Mouse (Mus musculus) kidney, embryonic 15.5 days (tissue): ENCODE data around the gene Cryaa. TPM values are rescaled to one million over a fixed set of nuclear protein-coding genes. Genes with fewer than 3 reads are reported as not detected.
"Not testable (repeated sequence)": the region's sequence is repeated elsewhere in the genome, so short reads cannot be mapped to it uniquely, and the experiment has no call there.

Source experiments
- ATAC-seq: fragments of 200-750 bp; cut with Nextera tagmentation; replicated peaks from 2 replicates; pipeline ENCODE4 v1.8.0; 2017; ENCODE audit warnings: moderate TSS enrichment; ENCODE audit not compliant: low FRiP score
- H3K27ac ChIP-seq: fragments of 300-500 bp; sonication (generic); 2 replicates; pipeline ENCODE4 v1.5.1; 2015; ENCODE audit warnings: mild to moderate bottlenecking, inconsistent platforms
- H3K27me3 ChIP-seq: fragments of 300-500 bp; sonication (generic); 2 replicates; pipeline ENCODE4 v1.6.1; 2015; ENCODE audit warnings: inconsistent platforms
- H3K36me3 ChIP-seq: fragments of 300-500 bp; sonication (generic); 2 replicates; pipeline ENCODE4 v1.6.1; 2015; ENCODE audit warnings: inconsistent platforms
- H3K4me1 ChIP-seq: fragments of 300-500 bp; sonication (generic); 2 replicates; pipeline ENCODE4 v1.6.1; 2015; ENCODE audit warnings: inconsistent platforms
- H3K4me2 ChIP-seq: fragments of 300-500 bp; sonication (generic); 2 replicates; pipeline ENCODE4 v1.6.1; 2015; ENCODE audit warnings: moderate library complexity, mild to moderate bottlenecking, inconsistent platforms
- H3K4me3 ChIP-seq: fragments of 300-500 bp; sonication (generic); replicated peaks from 2 replicates; pipeline ENCODE4 v1.5.1; 2015; ENCODE audit warnings: mild to moderate bottlenecking, inconsistent platforms
- H3K9ac ChIP-seq: fragments of 300-500 bp; sonication (generic); 2 replicates; pipeline ENCODE4 v1.6.1; 2015; ENCODE audit warnings: mild to moderate bottlenecking, inconsistent platforms
- H3K9me3 ChIP-seq: fragments of 300-500 bp; sonication (generic); replicated peaks from 2 replicates; pipeline ENCODE4 v1.6.1; 2016; ENCODE audit warnings: inconsistent platforms
- WGBS: fragments of 180-500 bp; shearing (Covaris S2); methylation state at CpG from one replicate; pipeline ENCODE4 v1.1.7; 2015; ENCODE audit warnings: mixed read lengths; 5-methylcytosine and 5-hydroxymethylcytosine counted together
- polyA plus RNA-seq: library from polyadenylated mRNA; unstranded; fragments of >200 nt; fragmentation: Nextera tagmentation; extraction: Ambion mirVana; gene quantifications from 2 replicates; pipeline ENCODE4 v1.2.1, GENCODE M21; 2015

Cryaa gene
- polyA plus RNA-seq, 1 experiment from 2014 or later = 0.38 TPM

- WGBS = 3% methylated on average over 20 of the region's 20 CpGs
Observed at GRCm38 (mm10) chr17:31693330-31694022, 15.9 kb downstream of the Cryaa start.

DNA sequence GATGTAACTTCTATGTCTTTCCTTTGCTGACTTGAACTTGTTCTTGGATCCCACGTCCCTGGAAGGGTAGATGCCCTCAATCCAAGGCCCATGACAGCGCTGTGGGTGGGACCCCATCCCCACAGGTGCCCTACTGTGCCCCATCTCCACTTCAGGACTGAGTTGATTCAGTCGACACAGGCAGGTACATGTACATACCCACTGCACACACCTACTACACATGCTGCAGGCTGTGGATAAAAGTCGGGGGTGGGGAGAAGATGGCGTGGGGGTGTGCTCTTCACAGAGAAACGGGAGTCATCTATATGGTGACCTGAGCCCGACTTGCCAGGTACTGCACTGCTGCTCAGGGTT lies 16.4 kb downstream of the Cryaa start:
- H3K27ac ChIP-seq = no peak overlapping the region
- no peak overlapping the region for H3K9ac ChIP-seq

More at GRCm38 (mm10) chr17:31693330-31694022, 15.9 kb downstream of the Cryaa start:
- H3K4me3 ChIP-seq = peak overlapping the region; percentile 14
- H3K9me3 ChIP-seq = no peaks in the 10 kb centered on the region
- peak; percentile 61 for ATAC-seq
- peaks cover 20% of the 10 kb centered on the region for H3K4me1 ChIP-seq
- peak overlapping the region; percentile 52 for H3K4me2 ChIP-seq
- no peaks in the 10 kb centered on the region for H3K36me3 ChIP-seq
- 0 out of 2 replicates have a peak, but pooled peaks cover 4% of the 10 kb centered on the region for H3K27me3 ChIP-seq
- H3K27ac ChIP-seq = no peak overlapping the region
- no peak overlapping the region for H3K9ac ChIP-seq

DNA sequence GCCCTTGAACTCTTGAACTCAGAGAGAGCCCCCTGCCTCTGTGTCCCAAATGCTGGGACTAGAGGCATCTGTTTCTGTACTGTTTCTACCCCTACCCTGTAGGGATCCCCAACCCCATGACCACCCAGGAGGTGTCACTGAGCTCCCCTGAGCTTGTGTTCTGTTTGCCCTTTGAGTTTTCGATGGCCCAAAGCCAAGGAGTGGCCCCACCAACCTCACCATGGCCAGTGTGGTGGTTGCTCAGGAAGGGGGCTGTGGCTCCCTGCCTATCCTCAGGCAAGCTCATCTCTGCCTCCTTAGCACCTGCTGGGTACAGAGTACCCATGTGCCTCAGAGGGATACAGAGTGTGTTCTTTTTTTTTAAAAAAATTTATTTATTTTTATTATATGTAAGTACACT lies 17.3 kb downstream of the Cryaa start:
- no peak for ATAC-seq
- H3K36me3 ChIP-seq = no peaks in the 10 kb centered on the region
- no peaks in the 10 kb centered on the region for H3K9me3 ChIP-seq
- H3K9ac ChIP-seq = no peak overlapping the region
- no peak overlapping the region for H3K4me3 ChIP-seq
- H3K27me3 ChIP-seq = 0 out of 2 replicates have a peak, but pooled peaks cover 4% of the 10 kb centered on the region
- H3K4me1 ChIP-seq = peaks cover 20% of the 10 kb centered on the region
- no peak overlapping the region for H3K4me2 ChIP-seq
- 84% methylated on average over 1 of the region's 1 CpGs for WGBS
- H3K27ac ChIP-seq = no peak overlapping the region

More for the DNA sequence above, 16.4 kb downstream of the Cryaa start:
- Histone ChIP-seq H3K27me3 (0 out of 2 replicates have a peak, but pooled peaks cover 4% of the 10 kb centered on the region), H3K4me3 (no peak overlapping the region), H3K4me1 (peaks cover 20% of the 10 kb centered on the region), H3K4me2 (no peak overlapping the region), H3K9me3 (no peaks in the 10 kb centered on the region), H3K36me3 (no peaks in the 10 kb centered on the region)
- 62% methylated on average over 7 of the region's 7 CpGs for WGBS
- 0 out of 2 replicates have a peak, but pooled peaks have one; percentile 34 for ATAC-seq

GRCm38 (mm10) chr17:31695356-31695755 lies 17.7 kb downstream of the Cryaa start:
- peaks cover 20% of the 10 kb centered on the region for H3K4me1 ChIP-seq
- H3K4me3 ChIP-seq, H3K4me2 ChIP-seq, H3K27me3 ChIP-seq, H3K9ac ChIP-seq, H3K36me3 ChIP-seq, ATAC-seq, H3K27ac ChIP-seq, H3K9me3 ChIP-seq: not testable (repeated sequence)
- WGBS = 81% methylated on average over 7 of the region's 7 CpGs

DNA sequence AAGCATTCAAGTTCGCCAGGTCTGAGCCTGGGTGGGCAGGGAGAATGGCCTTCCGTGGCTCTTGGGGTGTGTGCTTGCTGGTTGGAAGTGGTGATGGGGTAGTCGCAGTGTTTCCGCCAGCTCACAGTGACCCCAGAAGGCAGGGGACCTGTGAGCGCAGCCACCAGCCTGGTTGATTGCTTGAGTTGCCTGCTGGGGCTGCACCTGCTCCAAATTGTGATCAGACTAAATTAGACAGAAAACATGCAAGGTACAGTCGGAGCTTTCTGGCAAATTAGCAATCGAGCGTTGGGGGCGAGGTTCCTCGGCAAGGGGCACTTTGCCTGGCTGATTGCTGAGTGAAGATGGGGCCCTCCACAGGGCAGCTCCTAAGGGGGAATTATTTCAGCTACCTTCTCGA lies 20.7 kb downstream of the Cryaa start:
- H3K27ac ChIP-seq = no peak overlapping the region
- H3K4me1 ChIP-seq = peaks cover 12% of the 10 kb centered on the region
- no peaks in the 10 kb centered on the region for H3K9me3 ChIP-seq
- no peaks in the 10 kb centered on the region for H3K27me3 ChIP-seq
- H3K4me2 ChIP-seq = no peak overlapping the region
- ATAC-seq = no peak
- no peak overlapping the region for H3K4me3 ChIP-seq
- H3K9ac ChIP-seq = no peak overlapping the region
- H3K36me3 ChIP-seq = no peaks in the 10 kb centered on the region
- 68% methylated on average over 11 of the region's 11 CpGs for WGBS

- H3K9ac ChIP-seq = no peak overlapping the region
- 64% methylated on average over 6 of the region's 6 CpGs for WGBS
- no peak overlapping the region for H3K4me3 ChIP-seq
- no peak overlapping the region for H3K4me2 ChIP-seq
- no peaks in the 10 kb centered on the region for H3K9me3 ChIP-seq
- no peaks in the 10 kb centered on the region for H3K27me3 ChIP-seq
- H3K4me1 ChIP-seq = peaks cover 4% of the 10 kb centered on the region; the same call in 1 of the 2 replicates
- no peaks in the 10 kb centered on the region for H3K36me3 ChIP-seq
- H3K27ac ChIP-seq = no peak overlapping the region
- ATAC-seq = no peak
Observed at GRCm38 (mm10) chr17:31703276-31703980, 25.8 kb downstream of the Cryaa start.

- H3K27ac ChIP-seq = no peak overlapping the region
- peaks cover 6% of the 10 kb centered on the region; the same call in 1 of the 2 replicates for H3K4me1 ChIP-seq
- no peak overlapping the region for H3K4me2 ChIP-seq
- no peak overlapping the region for H3K4me3 ChIP-seq
- no peaks in the 10 kb centered on the region for H3K27me3 ChIP-seq
- no peak for ATAC-seq
- no peaks in the 10 kb centered on the region for H3K36me3 ChIP-seq
- WGBS = 57% methylated on average over 20 of the region's 20 CpGs
- no peak overlapping the region for H3K9ac ChIP-seq
- H3K9me3 ChIP-seq = no peaks in the 10 kb centered on the region
Observed at GRCm38 (mm10) chr17:31705271-31706020, 27.8 kb downstream of the Cryaa start.

GRCm38 (mm10) chr17:31709121-31709741 lies 31.6 kb downstream of the Cryaa start:
- Histone ChIP-seq H3K36me3 (no peaks in the 10 kb centered on the region), H3K4me1 (peaks cover 8% of the 10 kb centered on the region; the same call in 1 of the 2 replicates), H3K9me3 (no peaks in the 10 kb centered on the region), H3K4me2 (no peak overlapping the region), H3K4me3 (no peak overlapping the region), H3K9ac (no peak overlapping the region), H3K27ac (no peak overlapping the region), H3K27me3 (no peaks in the 10 kb centered on the region)
- ATAC-seq = no peak
- WGBS = 56% methylated on average over 7 of the region's 7 CpGs

- H3K4me1 ChIP-seq = peaks cover 8% of the 10 kb centered on the region; the same call in 1 of the 2 replicates
- no peaks in the 10 kb centered on the region for H3K9me3 ChIP-seq
- no peak overlapping the region for H3K4me3 ChIP-seq
- 56% methylated on average over 8 of the region's 8 CpGs for WGBS
- H3K4me2 ChIP-seq = no peak overlapping the region
- H3K27me3 ChIP-seq = no peaks in the 10 kb centered on the region
- peak overlapping the region; percentile 43; the same call in 1 of the 2 replicates for H3K27ac ChIP-seq
- H3K36me3 ChIP-seq = no peaks in the 10 kb centered on the region
- peak; percentile 40; the same call in 1 of the 2 replicates for ATAC-seq
- H3K9ac ChIP-seq = no peak overlapping the region
Observed at GRCm38 (mm10) chr17:31710455-31710854, 32.8 kb downstream of the Cryaa start.

- H3K27ac ChIP-seq = no peak overlapping the region
- H3K9ac ChIP-seq = no peak overlapping the region
- no peaks in the 10 kb centered on the region for H3K36me3 ChIP-seq
- no peak overlapping the region for H3K4me2 ChIP-seq
- 0 out of 2 replicates have a peak, but pooled peaks cover 5% of the 10 kb centered on the region for H3K4me1 ChIP-seq
- ATAC-seq = no peak
- H3K27me3 ChIP-seq = no peaks in the 10 kb centered on the region
- H3K9me3 ChIP-seq = no peaks in the 10 kb centered on the region
- no peak overlapping the region for H3K4me3 ChIP-seq
- WGBS = 84% methylated on average over 9 of the region's 9 CpGs
Observed at GRCm38 (mm10) chr17:31713709-31714108, 36.1 kb downstream of the Cryaa start.

DNA sequence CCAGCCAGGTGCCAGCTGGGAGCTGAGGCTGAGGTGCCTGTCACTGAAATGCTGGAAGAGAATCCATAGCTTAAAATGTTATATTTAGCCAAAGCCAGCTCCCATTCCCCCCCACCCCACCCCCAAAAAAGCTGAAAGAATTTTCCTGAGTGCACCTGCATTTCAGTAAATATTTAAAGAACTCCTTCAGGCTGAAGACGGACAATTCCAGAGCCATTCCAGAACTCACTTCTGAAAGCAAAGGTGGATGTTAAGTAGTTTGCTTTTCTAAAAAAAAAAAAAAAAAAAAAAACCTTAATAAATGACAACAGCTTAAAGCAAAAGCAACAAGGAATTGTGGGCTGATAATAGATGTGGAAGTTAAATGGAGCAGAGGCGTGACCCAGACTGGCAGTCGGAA lies 36.5 kb downstream of the Cryaa start:
- Histone ChIP-seq H3K4me2 (no peak overlapping the region), H3K9me3 (no peaks in the 10 kb centered on the region), H3K4me3 (no peak overlapping the region), H3K9ac (no peak overlapping the region), H3K4me1 (0 out of 2 replicates have a peak, but pooled peaks cover 5% of the 10 kb centered on the region), H3K36me3 (no peaks in the 10 kb centered on the region), H3K27ac (no peak overlapping the region), H3K27me3 (no peaks in the 10 kb centered on the region)
- 87% methylated on average over 3 of the region's 3 CpGs for WGBS
- ATAC-seq = no peak
